Mouse (Mus musculus) midbrain, embryonic 16.5 days (tissue): ENCODE data around the gene Zfp423. TPM values are rescaled to one million over a fixed set of nuclear protein-coding genes. Genes with fewer than 3 reads are reported as not detected.

Experiments
- ATAC-seq: fragments of 200-750 bp; cut with Nextera tagmentation; 2 replicates; pipeline ENCODE4 v1.8.0; 2017; ENCODE audit warnings: moderate TSS enrichment
- H3K27ac ChIP-seq: fragments of 300-500 bp; sonication (generic); 2 replicates; pipeline ENCODE4 v1.5.1; 2014; ENCODE audit warnings: mild to moderate bottlenecking, low read length, mixed read lengths
- H3K27me3 ChIP-seq: fragments of 300-500 bp; sonication (generic); 2 replicates; pipeline ENCODE4 v1.6.1; 2014; ENCODE audit warnings: low read depth, low read length, mixed read lengths; ENCODE audit not compliant: control insufficient read depth, insufficient read depth
- H3K36me3 ChIP-seq: fragments of 300-500 bp; sonication (generic); 2 replicates; pipeline ENCODE4 v1.6.1; 2014; ENCODE audit warnings: mild to moderate bottlenecking, low read length, moderate library complexity, mixed read lengths; ENCODE audit not compliant: control insufficient read depth, insufficient read depth
- H3K4me1 ChIP-seq: fragments of 300-500 bp; sonication (generic); 2 replicates; pipeline ENCODE4 v1.6.1; 2014; ENCODE audit warnings: mild to moderate bottlenecking, low read length, mixed read lengths; ENCODE audit not compliant: control insufficient read depth, insufficient read depth
- H3K4me2 ChIP-seq: fragments of 300-500 bp; sonication (generic); 2 replicates; pipeline ENCODE4 v1.6.1; 2014; ENCODE audit warnings: mild to moderate bottlenecking, low read length, mixed read lengths
- H3K4me3 ChIP-seq: fragments of 300-500 bp; sonication (generic); 2 replicates; pipeline ENCODE4 v1.5.1; 2014; ENCODE audit warnings: low read depth, mild to moderate bottlenecking, low read length, moderate library complexity, mixed read lengths
- H3K9ac ChIP-seq: fragments of 300-500 bp; sonication (generic); 2 replicates; pipeline ENCODE4 v1.6.1; 2014; ENCODE audit warnings: low read depth, low read length, mixed read lengths
- H3K9me3 ChIP-seq: fragments of 300-500 bp; sonication (generic); replicated peaks from 2 replicates; pipeline ENCODE4 v1.6.1; 2014; ENCODE audit warnings: mild to moderate bottlenecking, low read length, mixed read lengths; ENCODE audit not compliant: control insufficient read depth, poor library complexity, severe bottlenecking
- WGBS: fragments of 180-500 bp; shearing (Covaris S2); extraction: QIAGEN DNeasy Blood & Tissue Kit; methylation state at CpG from one replicate; pipeline ENCODE4 v1.1.7; 2014; 5-methylcytosine and 5-hydroxymethylcytosine counted together
- polyA plus RNA-seq: library from polyadenylated mRNA; unstranded; fragments of >200 nt; fragmentation: Nextera tagmentation; extraction: Ambion mirVana; gene quantifications from 2 replicates; pipeline ENCODE4 v1.2.1, GENCODE M21; 2015

Gene Zfp423
- polyA plus RNA-seq, 1 experiment from 2014 or later: 28.1 TPM

DNA sequence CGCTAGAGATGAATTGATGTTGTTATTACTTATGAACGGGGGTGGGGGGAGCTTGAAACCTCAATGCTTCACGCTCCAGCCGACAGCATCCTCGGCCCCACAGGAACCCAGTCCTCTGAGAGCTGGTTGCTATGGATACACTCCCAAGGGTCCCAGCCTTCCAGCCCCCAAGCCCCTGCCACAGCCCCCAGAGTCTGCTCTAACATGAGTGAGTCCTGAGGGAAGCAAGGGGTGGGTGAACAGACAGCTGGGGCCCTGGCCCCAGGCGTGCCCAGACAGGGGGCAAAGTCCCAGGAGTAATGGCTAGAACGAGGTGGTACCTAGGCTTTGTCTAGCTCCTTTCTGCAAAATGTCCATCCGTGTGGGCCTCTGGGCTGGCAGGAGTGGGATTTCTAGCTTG is 181.8 kb downstream of the Zfp423 start:
- Histone ChIP-seq H3K4me3 (no peak overlapping the region), H3K4me1 (peaks cover 15% of the 10 kb centered on the region), H3K27me3 (no peaks in the 10 kb centered on the region), H3K36me3 (peaks cover 10% of the 10 kb centered on the region), H3K27ac (0 out of 2 replicates have a peak overlapping the region, but pooled peaks have one; percentile 38), H3K9ac (0 out of 2 replicates have a peak overlapping the region, but pooled peaks have one; percentile 14), H3K4me2 (no peak overlapping the region), H3K9me3 (no peaks in the 10 kb centered on the region)
- ATAC-seq: peak; percentile 59; the same call in 1 of the 2 replicates
- 11% methylated on average over 8 of the region's 8 CpGs for WGBS

DNA sequence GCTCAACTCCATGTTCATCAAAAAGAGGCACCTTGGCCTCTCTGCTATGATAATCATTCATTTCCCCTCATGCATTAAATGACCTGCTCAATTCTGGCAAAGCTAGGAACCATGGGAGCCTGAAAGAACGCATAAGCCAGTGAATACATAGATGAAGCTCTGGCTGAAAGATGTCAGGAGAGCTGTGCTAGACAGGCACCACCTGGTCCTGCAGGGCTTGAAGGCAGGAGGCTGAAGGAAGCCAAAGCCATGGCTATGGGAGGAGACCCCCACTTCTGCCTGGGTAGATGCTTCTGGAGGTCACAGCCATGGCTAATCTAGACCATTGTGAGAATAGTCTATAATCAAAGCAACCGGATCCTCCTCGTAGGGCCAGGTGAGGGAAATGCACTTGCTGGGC is 183.5 kb downstream of the Zfp423 start:
- H3K4me3 ChIP-seq: no peak overlapping the region
- H3K4me1 ChIP-seq: peaks cover 15% of the 10 kb centered on the region
- no peak for ATAC-seq
- WGBS: 86% methylated on average over 3 of the region's 3 CpGs
- no peak overlapping the region for H3K9ac ChIP-seq
- no peak overlapping the region for H3K4me2 ChIP-seq
- H3K27ac ChIP-seq: no peak overlapping the region
- no peaks in the 10 kb centered on the region for H3K9me3 ChIP-seq
- no peaks in the 10 kb centered on the region; the same call in 1 of the 2 replicates for H3K36me3 ChIP-seq
- no peaks in the 10 kb centered on the region for H3K27me3 ChIP-seq

DNA sequence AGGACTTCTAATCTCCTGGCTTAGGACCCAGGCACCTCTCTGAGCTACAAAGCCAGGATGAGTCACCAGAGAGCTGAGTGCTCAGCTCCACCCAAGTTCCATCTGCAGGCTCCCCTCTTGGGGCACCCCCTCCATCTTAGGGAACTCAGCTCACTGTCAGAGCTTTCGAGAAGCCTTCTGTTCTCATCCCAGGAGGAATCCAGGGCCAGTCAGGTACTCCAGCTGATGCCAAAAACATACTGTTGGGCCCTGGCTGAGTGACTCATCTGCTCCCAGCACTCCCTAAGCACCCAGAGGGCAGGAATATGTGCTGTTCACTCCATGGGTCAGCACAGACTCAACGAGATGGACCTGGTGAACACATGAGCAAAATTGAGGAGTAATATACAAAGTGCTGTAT is 184.4 kb downstream of the Zfp423 start:
- H3K9me3 ChIP-seq: no peaks in the 10 kb centered on the region
- H3K27ac ChIP-seq: no peak overlapping the region
- no peak for ATAC-seq
- peaks cover 15% of the 10 kb centered on the region for H3K4me1 ChIP-seq
- H3K4me3 ChIP-seq: no peak overlapping the region
- H3K27me3 ChIP-seq: no peaks in the 10 kb centered on the region
- 78% methylated on average over 2 of the region's 2 CpGs for WGBS
- no peak overlapping the region for H3K9ac ChIP-seq
- no peak overlapping the region for H3K4me2 ChIP-seq
- no peaks in the 10 kb centered on the region for H3K36me3 ChIP-seq

DNA sequence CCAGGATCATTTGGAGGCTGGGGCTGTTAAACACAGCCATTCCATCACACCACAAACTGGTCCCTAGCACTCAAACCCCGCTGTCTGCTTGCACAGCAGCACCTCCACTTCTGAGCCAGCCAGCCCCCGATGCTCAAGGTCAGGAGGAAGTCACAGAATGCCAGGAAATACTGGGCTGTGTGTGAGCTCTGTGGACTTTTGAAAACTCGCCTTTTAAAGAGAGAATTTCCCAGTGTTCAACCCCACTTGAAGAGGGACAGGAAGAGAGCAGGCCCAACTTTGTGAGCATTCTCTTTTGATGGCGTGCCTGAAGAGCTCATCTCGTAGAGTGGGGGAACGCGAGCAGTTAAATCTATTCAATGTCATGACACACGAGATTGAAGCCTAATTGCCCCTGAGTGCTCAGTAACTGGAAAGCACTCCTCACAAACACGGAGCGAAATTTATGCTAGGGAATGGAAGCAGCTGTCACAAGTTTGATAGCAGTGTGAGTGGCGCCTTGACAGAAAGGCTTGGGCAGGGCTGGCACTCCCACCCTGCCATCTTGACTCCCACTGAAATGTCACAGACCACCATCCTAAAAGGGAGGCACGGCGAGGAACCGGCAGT is 186.4 kb downstream of the Zfp423 start:
- Histone ChIP-seq H3K9me3 (no peaks in the 10 kb centered on the region), H3K4me2 (no peak overlapping the region), H3K36me3 (no peaks in the 10 kb centered on the region), H3K4me1 (peaks cover 15% of the 10 kb centered on the region), H3K9ac (no peak overlapping the region), H3K4me3 (no peak overlapping the region), H3K27ac (no peak overlapping the region), H3K27me3 (no peaks in the 10 kb centered on the region)
- ATAC-seq: no peak
- WGBS: 75% methylated on average over 14 of the region's 14 CpGs

DNA sequence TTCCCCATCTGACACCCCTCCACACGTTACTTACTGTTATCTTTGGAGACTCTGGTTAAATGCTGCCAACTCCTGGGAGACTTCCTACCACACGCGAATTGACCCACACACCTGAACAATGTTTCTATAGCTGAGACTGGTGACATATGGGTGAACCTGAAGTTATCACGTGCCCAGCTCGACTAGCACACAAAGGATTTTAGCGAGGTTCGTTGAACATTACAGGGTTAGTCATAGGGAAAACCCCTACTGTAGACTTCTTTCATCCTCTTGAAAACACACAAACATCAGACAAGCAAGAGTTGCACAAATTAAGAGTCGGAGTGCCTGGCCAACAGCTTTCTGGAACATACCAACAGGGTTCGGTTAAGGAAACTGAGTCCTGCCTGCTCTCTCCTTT is 191.5 kb downstream of the Zfp423 start:
- ATAC-seq: no peak
- H3K9ac ChIP-seq: no peak overlapping the region
- no peaks in the 10 kb centered on the region for H3K9me3 ChIP-seq
- H3K36me3 ChIP-seq: no peaks in the 10 kb centered on the region
- no peak overlapping the region for H3K4me3 ChIP-seq
- no peak overlapping the region for H3K27ac ChIP-seq
- WGBS: 85% methylated on average over 9 of the region's 9 CpGs
- no peak overlapping the region for H3K4me2 ChIP-seq
- no peaks in the 10 kb centered on the region; the same call in 1 of the 2 replicates for H3K4me1 ChIP-seq
- H3K27me3 ChIP-seq: no peaks in the 10 kb centered on the region

DNA sequence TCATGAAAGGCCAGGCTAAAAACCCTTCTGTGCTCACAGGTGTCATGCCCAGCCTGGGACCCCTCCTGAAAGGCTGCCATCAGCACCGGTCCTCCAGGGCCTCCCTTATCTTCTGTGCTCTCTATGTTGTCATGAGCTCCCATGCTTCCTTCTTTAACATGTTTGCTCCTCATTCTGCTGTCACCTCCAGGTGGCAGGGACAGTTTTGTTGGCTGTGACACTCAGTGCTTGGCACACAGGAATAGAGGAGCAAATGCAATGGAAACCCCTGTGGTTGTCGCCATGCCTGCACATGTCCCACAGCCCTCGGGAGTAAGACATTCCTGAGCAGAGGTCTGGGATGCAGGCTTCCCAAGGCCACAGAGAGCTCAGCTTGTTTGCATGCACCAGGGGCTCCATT is 194.1 kb downstream of the Zfp423 start:
- no peak overlapping the region for H3K9ac ChIP-seq
- H3K9me3 ChIP-seq: no peaks in the 10 kb centered on the region
- H3K4me1 ChIP-seq: no peaks in the 10 kb centered on the region; the same call in 1 of the 2 replicates
- no peak overlapping the region for H3K4me3 ChIP-seq
- H3K27ac ChIP-seq: no peak overlapping the region
- H3K4me2 ChIP-seq: no peak overlapping the region
- 90% methylated on average over 3 of the region's 3 CpGs for WGBS
- H3K27me3 ChIP-seq: no peaks in the 10 kb centered on the region
- ATAC-seq: no peak
- H3K36me3 ChIP-seq: no peaks in the 10 kb centered on the region

DNA sequence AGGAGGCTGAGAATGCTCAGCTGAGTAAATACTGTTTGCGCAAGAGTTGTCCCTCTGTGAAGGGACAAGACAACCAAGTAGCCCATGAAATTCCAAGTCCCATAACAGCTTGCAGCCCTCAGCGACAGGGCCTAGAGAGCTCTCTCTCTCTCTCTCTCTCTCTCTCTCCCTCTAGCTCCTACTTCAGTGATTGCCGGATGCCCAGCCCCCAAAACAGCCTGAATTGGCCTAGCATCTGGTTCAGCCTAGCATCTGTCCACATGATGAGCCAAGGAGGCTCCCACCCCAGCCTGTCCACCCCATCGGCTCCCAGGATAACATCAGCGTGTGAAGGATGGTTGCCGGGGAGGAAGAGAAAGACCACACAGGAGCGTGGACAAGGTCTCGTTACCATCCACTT is 200.6 kb downstream of the Zfp423 start:
- Histone ChIP-seq H3K4me2 (no peak overlapping the region), H3K9me3 (no peaks in the 10 kb centered on the region), H3K4me1 (peaks cover 3% of the 10 kb centered on the region; the same call in 1 of the 2 replicates), H3K9ac (no peak overlapping the region), H3K36me3 (no peaks in the 10 kb centered on the region), H3K4me3 (no peak overlapping the region), H3K27ac (no peak overlapping the region), H3K27me3 (no peaks in the 10 kb centered on the region)
- no peak for ATAC-seq
- WGBS: 50% methylated on average over 8 of the region's 8 CpGs

DNA sequence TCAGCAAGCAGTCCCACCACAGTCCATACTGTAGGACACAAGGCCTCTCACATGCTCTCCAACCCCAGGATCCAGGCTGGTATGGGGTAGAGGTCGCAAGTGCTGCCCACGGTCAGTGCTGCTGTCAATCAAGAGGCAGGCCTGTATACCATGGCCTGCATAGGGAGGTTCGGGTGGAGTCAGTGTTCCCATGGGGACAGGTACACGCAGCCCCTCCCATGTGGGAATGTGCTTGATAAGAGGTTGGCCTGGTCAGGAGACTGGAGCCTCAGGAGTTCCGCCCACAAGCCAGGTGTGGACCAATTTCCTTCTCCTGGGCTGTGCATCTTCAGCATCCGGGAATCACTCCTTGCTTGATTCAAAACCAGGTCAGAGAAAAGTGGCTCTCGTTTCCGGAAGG is 204.5 kb downstream of the Zfp423 start:
- Histone ChIP-seq H3K27me3 (no peaks in the 10 kb centered on the region), H3K36me3 (no peaks in the 10 kb centered on the region), H3K4me2 (no peak overlapping the region), H3K4me3 (no peak overlapping the region), H3K4me1 (peaks cover 15% of the 10 kb centered on the region), H3K27ac (no peak overlapping the region), H3K9ac (no peak overlapping the region), H3K9me3 (no peaks in the 10 kb centered on the region)
- ATAC-seq: no peak
- 85% methylated on average over 8 of the region's 8 CpGs for WGBS

DNA sequence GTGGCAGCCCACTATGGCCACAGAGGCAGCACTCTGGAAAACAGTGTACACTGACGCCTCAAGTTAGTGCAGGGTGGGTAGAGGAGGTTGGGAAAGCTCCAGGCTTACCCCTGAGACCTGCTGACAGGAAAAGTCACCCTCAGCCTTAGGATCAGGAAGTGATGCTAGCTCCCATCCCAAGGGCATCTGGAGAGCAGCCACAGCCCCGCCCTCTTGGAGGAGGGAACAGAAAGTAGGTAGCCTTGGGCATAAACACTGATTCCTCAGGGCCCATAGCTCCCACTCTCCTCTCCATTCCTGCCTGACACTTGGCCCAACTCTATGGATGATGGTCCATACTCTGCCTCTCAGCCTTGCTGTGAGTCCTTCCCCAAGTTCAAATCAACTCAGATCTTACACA is 205.8 kb downstream of the Zfp423 start:
- Histone ChIP-seq H3K4me1 (peaks cover 19% of the 10 kb centered on the region), H3K4me3 (no peak overlapping the region), H3K27me3 (no peaks in the 10 kb centered on the region), H3K9ac (no peak overlapping the region), H3K36me3 (no peaks in the 10 kb centered on the region), H3K27ac (no peak overlapping the region), H3K4me2 (no peak overlapping the region), H3K9me3 (no peaks in the 10 kb centered on the region)
- no peak for ATAC-seq
- 72% methylated on average over 2 of the region's 2 CpGs for WGBS
